Mouse (Mus musculus) cortical plate, adult 2 months (tissue): ENCODE measurements around the gene Scn3a.

Source experiments
- CTCF ChIP-seq: fragments of 200-500 bp; IDR thresholded peaks from 2 replicates; pipeline ENCODE4 v1.5.1; 2011; ENCODE audit warnings: mild to moderate bottlenecking, control low read depth, low read length; ENCODE audit not compliant: insufficient read depth; ENCODE audit errors: extremely low read depth
- POLR2A ChIP-seq: fragments of 200-500 bp; IDR thresholded peaks from 2 replicates; pipeline ENCODE4 v1.6.1; 2011; ENCODE audit warnings: mild to moderate bottlenecking, low read length, control low read depth; ENCODE audit not compliant: insufficient read depth; ENCODE audit errors: extremely low read depth

DNA sequence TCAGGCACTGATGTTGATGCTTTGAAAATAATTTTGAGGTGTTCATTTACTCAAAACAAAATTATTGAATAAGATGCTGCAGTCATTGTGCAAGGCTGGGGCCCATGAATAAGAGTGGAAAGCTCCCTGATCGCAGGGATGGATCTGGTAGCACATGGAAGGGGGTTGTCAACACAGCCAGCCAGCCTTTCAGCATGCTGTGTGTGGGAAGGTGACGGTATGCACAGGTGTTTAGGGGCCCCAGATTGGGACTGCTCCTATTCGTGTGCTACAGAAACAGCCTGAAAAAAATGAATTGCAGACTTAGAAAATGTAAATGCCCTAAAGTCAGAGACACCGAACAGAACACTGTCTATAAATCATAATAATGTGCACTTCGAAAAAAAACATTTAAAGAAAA is 20.3 kb upstream of the Scn3a start:
- TF ChIP-seq CTCF = no peak
- no peak for TF ChIP-seq POLR2A
